Mouse (Mus musculus): ENCODE results near the gene Ankdd1a. TPM values are rescaled to one million over a fixed set of nuclear protein-coding genes. Genes with fewer than 3 reads are reported as not detected.

The Ankdd1a gene
- total RNA-seq, 1 experiment from 2014 or later, result 3.8 TPM

GRCm38 (mm10) chr9:65447951-65448350, 72.0 kb downstream of the Ankdd1a start:
- ATAC-seq (replicated peaks; ENCODE audit: insufficient number of reproducible peaks, low FRiP score, low TSS enrichment, poor library complexity, severe bottlenecking), result no peak

- no peak for ATAC-seq (replicated peaks; ENCODE audit: insufficient number of reproducible peaks, low FRiP score, low TSS enrichment, poor library complexity, severe bottlenecking)
These were observed 75.3 kb downstream of the Ankdd1a start for GRCm38 (mm10) chr9:65444692-65445091.

Other genes with a start within 250 kb of the Ankdd1a start
- gene Clpx, start 225.9 kb downstream of the Ankdd1a start, total RNA-seq (2017), result 38.0 to 44.2 TPM (median 39.6 TPM) in 3 replicates
- 16.3 to 44.7 TPM (median 24.6 TPM) in 3 replicates for gene Pdcd7, start 174.1 kb downstream of the Ankdd1a start, total RNA-seq (2017)
- gene Ubap1l, start 159.2 kb downstream of the Ankdd1a start, total RNA-seq (2017), result not detected in 3 replicates
- gene Kbtbd13, start 128.5 kb downstream of the Ankdd1a start, total RNA-seq (2017), result 0.29 TPM in 1 of 3 replicates, not detected in the others
- gene Rasl12, start 121.7 kb downstream of the Ankdd1a start, total RNA-seq (2017), result 0.95 to 15.8 TPM (median 4.8 TPM) in 3 replicates
- gene Slc51b, start 97.2 kb downstream of the Ankdd1a start, total RNA-seq (2017), result not detected in 3 replicates
- 11.0 to 16.0 TPM (median 14.8 TPM) in 3 replicates for gene Mtfmt, start 84.4 kb downstream of the Ankdd1a start, total RNA-seq (2017)
- gene Spg21, start 59.2 kb downstream of the Ankdd1a start, total RNA-seq (2017), result 55.6 to 62.9 TPM (median 60.9 TPM) in 3 replicates
- gene Plekho2, start 59.8 kb upstream of the Ankdd1a start, total RNA-seq (2017), result 103 to 136 TPM (median 112 TPM) in 3 replicates
- 0.21 TPM in 1 of 3 replicates, not detected in the others for gene Pif1, start 67.0 kb upstream of the Ankdd1a start, total RNA-seq (2017)
- gene Rbpms2, start 109.5 kb upstream of the Ankdd1a start, total RNA-seq (2017), result 0.48 to 4.1 TPM (median 0.53 TPM) in 3 replicates
- gene Oaz2, start 147.8 kb upstream of the Ankdd1a start, total RNA-seq (2017), result 72.0 to 107 TPM (median 78.2 TPM) in 3 replicates